In genomic region chr2:128552080-128552791, GRCm38 (mm10) we compare ENCODE assay signal across 30 mouse cellular contexts. TPM values are rescaled to one million over a fixed set of nuclear protein-coding genes. Genes with fewer than 3 reads are reported as not detected.
DNase-seq lines count a peak whose midpoint lies in the region; ATAC-seq and TF ChIP-seq lines count a peak whose summit lies in the region.
"Had no signal": no experiment of that assay in that cellular context is flagged by ENCODE, and none has a peak within 500 bp of the region (broad histone marks: within the 10 kb centered on the region; RNA-seq: fewer than 3 reads in every experiment).

No protein-coding gene starts in this region.

- H3K36me3 ChIP-seq in myocyte (ENCODE audit: control insufficient read depth, insufficient read depth) = no peaks in the 10 kb centered on the region
- no peaks in the 10 kb centered on the region for H3K36me3 ChIP-seq in hindbrain, embryonic 16.5 days (ENCODE audit: control insufficient read depth, insufficient read depth, low read length)
- H3K36me3 ChIP-seq: embryonic facial prominence, embryonic 10.5 days; forebrain, embryonic 12.5 days; heart, embryonic 15.5 days; limb, embryonic 10.5 days; liver, embryonic 15.5 days; midbrain, embryonic 12.5 days had no signal

- no peak overlapping the region for H3K27ac ChIP-seq in hindbrain, embryonic 16.5 days (ENCODE audit: low read depth, low read length)
- H3K27ac ChIP-seq: embryonic facial prominence, embryonic 10.5 days; forebrain, embryonic 12.5 days; heart, embryonic 15.5 days; kidney, postnatal 0 days; limb, embryonic 10.5 days; liver, embryonic 15.5 days; midbrain, embryonic 12.5 days had no signal

- H3K9me3 ChIP-seq in hindbrain, embryonic 16.5 days (ENCODE audit: control insufficient read depth, low read length) = no peaks in the 10 kb centered on the region
- H3K9me3 ChIP-seq: embryonic facial prominence, embryonic 10.5 days; forebrain, embryonic 12.5 days; heart, embryonic 15.5 days; limb, embryonic 10.5 days; liver, embryonic 15.5 days; midbrain, embryonic 12.5 days had no signal

- no peak for TF ChIP-seq POLR2A in myocyte (IDR thresholded peaks at IDR 0.05; ENCODE audit: insufficient read length, low read depth)

- no peak overlapping the region for H3K9ac ChIP-seq in hindbrain, embryonic 16.5 days (ENCODE audit: low read depth, low read length)
- H3K9ac ChIP-seq: forebrain, embryonic 12.5 days; heart, embryonic 15.5 days; liver, embryonic 15.5 days; midbrain, embryonic 12.5 days had no signal

- WGBS in hindbrain, embryonic 16.5 days = 87% methylated on average over 8 of the region's 8 CpGs

- peak; percentile 55; the same call in 1 of the 2 replicates for ATAC-seq in granulocyte monocyte progenitor cell, adult 5-6 weeks (replicated peaks; ENCODE audit: poor library complexity, severe bottlenecking)
- ATAC-seq in hindbrain, embryonic 16.5 days = no peak

- peak overlapping the region; percentile 14 for H3K4me2 ChIP-seq in myocyte (ENCODE audit: low read depth)
- H3K4me2 ChIP-seq in hindbrain, embryonic 16.5 days (ENCODE audit: low read length) = no peak overlapping the region
- H3K4me2 ChIP-seq: forebrain, embryonic 12.5 days; heart, embryonic 15.5 days; liver, embryonic 15.5 days; midbrain, embryonic 12.5 days had no signal

- no peak overlapping the region for H3ac ChIP-seq in myocyte (ENCODE audit: control insufficient read depth, insufficient read length)

- no peaks in the 10 kb centered on the region for H3K27me3 ChIP-seq in myocyte (ENCODE audit: control insufficient read depth, insufficient read depth, insufficient read length)
- no peaks in the 10 kb centered on the region for H3K27me3 ChIP-seq in hindbrain, embryonic 16.5 days (replicated peaks; ENCODE audit: control insufficient read depth, insufficient read depth, low read length)
- H3K27me3 ChIP-seq: forebrain, embryonic 12.5 days; heart, embryonic 15.5 days; liver, embryonic 15.5 days; midbrain, embryonic 12.5 days had no signal

- no peak overlapping the region for H3K4me3 ChIP-seq in myocyte
- H3K4me3 ChIP-seq in hindbrain, embryonic 16.5 days (ENCODE audit: low read length) = no peak overlapping the region
- H3K4me3 ChIP-seq: embryonic facial prominence, embryonic 10.5 days; forebrain, embryonic 12.5 days; heart, embryonic 15.5 days; limb, embryonic 10.5 days; liver, embryonic 15.5 days; midbrain, embryonic 12.5 days had no signal

- H3K79me2 ChIP-seq in myocyte (ENCODE audit: control insufficient read depth, insufficient read depth) = no peaks in the 10 kb centered on the region

- H3K4me1 ChIP-seq in hindbrain, embryonic 16.5 days (ENCODE audit: control insufficient read depth, insufficient read depth, low read depth, low read length) = peaks cover 6% of the 10 kb centered on the region
- H3K4me1 ChIP-seq: forebrain, embryonic 12.5 days; liver, embryonic 15.5 days; midbrain, embryonic 12.5 days had no signal

- peak; percentile 63 for DNase-seq in 416B (ENCODE audit: low read depth)
- peak; percentile 43 for DNase-seq in lung, postnatal 10 days
- no peak for DNase-seq in adrenal gland, postnatal 25 days
- DNase-seq in embryo, embryonic 11 days = no peak
- DNase-seq: adrenal gland, postnatal 14 days; cerebellum, adult 9-10 months; gastrocnemius, postnatal 36 days; kidney, adult 18-20 months; liver; right cerebral cortex, postnatal 14 days; thymus, adult 2 months had no signal

TF ChIP-seq in myocyte, 11 proteins besides CTCF, POLR2A, EP300 and RAD21:
- TF ChIP-seq USF1 (IDR thresholded peaks at IDR 0.05; ENCODE audit: low read depth) (no peak), SRF (IDR thresholded peaks at IDR 0.05; ENCODE audit: control insufficient read depth, insufficient read length, low read depth) (no peak), E2F4 (IDR thresholded peaks at IDR 0.05; ENCODE audit: insufficient read depth) (no peak), MYOD1 (IDR thresholded peaks at IDR 0.05; ENCODE audit: control insufficient read depth in 1 of 3, insufficient read length in 2 of 3, low read depth in 2 of 3) (no peak), MYOG (IDR thresholded peaks at IDR 0.05; ENCODE audit: control insufficient read depth in 1 of 3, insufficient read depth in 1 of 3, insufficient read length in 2 of 3, low read depth in 2 of 3) (no peak)

RNA-seq across cellular contexts. Expression of gene Spdye4c, which starts 38.8 kb away (rescaled TPM):
- total RNA-seq in granulocyte monocyte progenitor cell, adult 5-6 weeks (2014; fragmentation: Nextera tagmentation) = not detected in 2 replicates
- not detected in 2 replicates for total RNA-seq in granulocyte monocyte progenitor cell, adult 5-6 weeks (2017)
- polyA plus RNA-seq in myocyte (2012; fragmentation: generic; extraction: Trizol) = not detected
- total RNA-seq in adrenal gland, postnatal 25 days (2021) = not detected in 2 replicates
- polyA plus RNA-seq in hindbrain, embryonic 16.5 days (2015; fragmentation: Nextera tagmentation; extraction: Ambion mirVana) = not detected in 2 replicates
- total RNA-seq: adrenal gland, postnatal 14 days; common myeloid progenitor, adult 5-6 weeks; gastrocnemius, postnatal 36 days; heart, adult 8-10 months; layer of hippocampus, postnatal 14 days; monocyte, adult 5-6 weeks had no signal
- polyA plus RNA-seq: brain, embryonic 14.5 days; embryonic facial prominence, embryonic 10.5 days; forebrain, embryonic 12.5 days; heart, embryonic 15.5 days; hindbrain, embryonic 11.5 days; kidney, postnatal 0 days; limb, embryonic 10.5 days; liver, embryonic 15.5 days; midbrain, embryonic 12.5 days; neural tube, embryonic 11.5 days; spleen, adult 2 months; stomach, embryonic 14.5 days; thymus, adult 2 months had no signal

Comparison
In these comparisons a context has a peak if more than half of its experiments do, and no peak if none do; other contexts are left out.
1. DNase-seq: peak in 416B (single experiment) and lung, postnatal 10 days (single experiment); none in adrenal gland, postnatal 25 days (single experiment) and embryo, embryonic 11 days (single experiment).